Mouse (Mus musculus) c-Kit-positive CD71-positive TER-119-positive erythroid progenitor cells, embryonic 14.5 days (primary cell): ENCODE measurements around the gene Plekhm3.

Experiments used
- DNase-seq: peaks from one replicate; pipeline ENCODE4 v3.0.0-alpha.2; 2013; ENCODE audit warnings: low spot score

Gene Plekhm3

GRCm38 (mm10) chr1:64770169-64770568 is 186.5 kb downstream of the Plekhm3 start:
- DNase-seq, result no peak

GRCm38 (mm10) chr1:64761646-64762045 is 195.0 kb downstream of the Plekhm3 start:
- no peak for DNase-seq

- DNase-seq, result no peak
These were observed 198.9 kb downstream of the Plekhm3 start for GRCm38 (mm10) chr1:64757766-64758165.

GRCm38 (mm10) chr1:64757254-64757653 is 199.4 kb downstream of the Plekhm3 start:
- no peak for DNase-seq

GRCm38 (mm10) chr1:64756640-64757030 is 200.0 kb downstream of the Plekhm3 start:
- no peak for DNase-seq

GRCm38 (mm10) chr1:64755971-64756639 is 200.5 kb downstream of the Plekhm3 start:
- DNase-seq, result no peak

- DNase-seq, result no peak
These were observed 202.0 kb downstream of the Plekhm3 start for GRCm38 (mm10) chr1:64754658-64755057.

- DNase-seq, result no peak
These were observed 203.0 kb downstream of the Plekhm3 start for GRCm38 (mm10) chr1:64753668-64754067.

GRCm38 (mm10) chr1:64753109-64753508 is 203.5 kb downstream of the Plekhm3 start:
- DNase-seq, result no peak

GRCm38 (mm10) chr1:64744616-64745015 is 212.0 kb downstream of the Plekhm3 start:
- no peak for DNase-seq

GRCm38 (mm10) chr1:64742741-64743408 is 213.7 kb downstream of the Plekhm3 start:
- no peak for DNase-seq

- peak; percentile 67 for DNase-seq
These were observed 218.0 kb downstream of the Plekhm3 start for GRCm38 (mm10) chr1:64738661-64739082.

- DNase-seq, result no peak
These were observed 218.5 kb downstream of the Plekhm3 start for GRCm38 (mm10) chr1:64738180-64738555.

- peak; percentile 94 for DNase-seq
These were observed 219.0 kb downstream of the Plekhm3 start, which contains the start of gene Fzd5 for GRCm38 (mm10) chr1:64737502-64738179. Gene Fzd5, minus strand, starts transcription at chr1:64737751.

GRCm38 (mm10) chr1:64736681-64737501 is 219.7 kb downstream of the Plekhm3 start:
- peak; percentile 48 for DNase-seq
